Mouse (Mus musculus): Measurements from ENCODE around the gene Anxa6. TPM values are rescaled to one million over a fixed set of nuclear protein-coding genes. Genes with fewer than 3 reads are reported as not detected.
A peak's percentile ranks its signal among the peaks of the same experiment; 100 is the strongest.

Anxa6 gene
- polyA plus RNA-seq, 1 experiment from 2014 or later = 266 TPM

- Histone ChIP-seq H3K27ac (ENCODE audit: low read length) (peak overlapping the region; percentile 33; the same call in 1 of the 2 replicates), H3K4me1 (ENCODE audit: insufficient read depth, low read length) (peaks cover 9% of the 10 kb centered on the region), H3K4me2 (replicated peaks; ENCODE audit: low read depth, low read length) (no peak overlapping the region), H3K4me3 (ENCODE audit: low read length) (no peak overlapping the region), H3K9me3 (ENCODE audit: low read length) (no peaks in the 10 kb centered on the region), H3K27me3 (ENCODE audit: insufficient read depth, low read length) (no peaks in the 10 kb centered on the region), H3K36me3 (ENCODE audit: insufficient read depth, low read length) (peaks cover under 1% of the 10 kb centered on the region; the same call in 1 of the 2 replicates), H3K9ac (replicated peaks; ENCODE audit: low read length) (peak overlapping the region; percentile 19; the same call in 1 of the 2 replicates)
- ATAC-seq (ENCODE audit: low FRiP score, low TSS enrichment) = peak; percentile 77; the same call in 1 of the 2 replicates
- 50% methylated on average over 8 of the region's 8 CpGs for WGBS
Measured at GRCm38 (mm10) chr11:54973481-54974212, 59.6 kb downstream of the Anxa6 start.

GRCm38 (mm10) chr11:54972789-54973188, 60.5 kb downstream of the Anxa6 start:
- no peak for ATAC-seq (ENCODE audit: low FRiP score, low TSS enrichment)
- H3K4me1 ChIP-seq (ENCODE audit: insufficient read depth, low read length) = peaks cover 9% of the 10 kb centered on the region
- H3K9me3 ChIP-seq (ENCODE audit: low read length) = no peaks in the 10 kb centered on the region
- no peaks in the 10 kb centered on the region for H3K27me3 ChIP-seq (ENCODE audit: insufficient read depth, low read length)
- H3K36me3 ChIP-seq (ENCODE audit: insufficient read depth, low read length) = no peaks in the 10 kb centered on the region
- no peak overlapping the region for H3K4me2 ChIP-seq (replicated peaks; ENCODE audit: low read depth, low read length)
- H3K4me3 ChIP-seq (ENCODE audit: low read length) = no peak overlapping the region
- no peak overlapping the region for H3K27ac ChIP-seq (ENCODE audit: low read length)
- WGBS = 61% methylated on average over 5 of the region's 6 CpGs
- no peak overlapping the region for H3K9ac ChIP-seq (replicated peaks; ENCODE audit: low read length)

GRCm38 (mm10) chr11:54972049-54972723, 61.1 kb downstream of the Anxa6 start:
- no peak overlapping the region for H3K4me3 ChIP-seq (ENCODE audit: low read length)
- no peak overlapping the region for H3K27ac ChIP-seq (ENCODE audit: low read length)
- H3K9ac ChIP-seq (replicated peaks; ENCODE audit: low read length) = no peak overlapping the region
- ATAC-seq (ENCODE audit: low FRiP score, low TSS enrichment) = no peak
- H3K4me2 ChIP-seq (replicated peaks; ENCODE audit: low read depth, low read length) = no peak overlapping the region
- WGBS = 31% methylated on average over 4 of the region's 4 CpGs
- H3K36me3 ChIP-seq (ENCODE audit: insufficient read depth, low read length) = no peaks in the 10 kb centered on the region
- H3K27me3 ChIP-seq (ENCODE audit: insufficient read depth, low read length) = no peaks in the 10 kb centered on the region
- no peaks in the 10 kb centered on the region for H3K9me3 ChIP-seq (ENCODE audit: low read length)
- H3K4me1 ChIP-seq (ENCODE audit: insufficient read depth, low read length) = peaks cover 9% of the 10 kb centered on the region

- Histone ChIP-seq H3K36me3 (ENCODE audit: insufficient read depth, low read length) (no peaks in the 10 kb centered on the region), H3K4me1 (ENCODE audit: insufficient read depth, low read length) (peaks cover 9% of the 10 kb centered on the region), H3K27me3 (ENCODE audit: insufficient read depth, low read length) (no peaks in the 10 kb centered on the region), H3K27ac (ENCODE audit: low read length) (no peak overlapping the region), H3K9me3 (ENCODE audit: low read length) (no peaks in the 10 kb centered on the region), H3K4me2 (replicated peaks; ENCODE audit: low read depth, low read length) (no peak overlapping the region), H3K4me3 (ENCODE audit: low read length) (no peak overlapping the region), H3K9ac (replicated peaks; ENCODE audit: low read length) (no peak overlapping the region)
- ATAC-seq (ENCODE audit: low FRiP score, low TSS enrichment) = no peak
- 71% methylated on average over 8 of the region's 8 CpGs for WGBS
Measured at GRCm38 (mm10) chr11:54971365-54972048, 61.7 kb downstream of the Anxa6 start.

GRCm38 (mm10) chr11:54965234-54965633, 68.0 kb downstream of the Anxa6 start:
- H3K4me1 ChIP-seq (ENCODE audit: insufficient read depth, low read length) = 0 out of 2 replicates have a peak, but pooled peaks cover 10% of the 10 kb centered on the region
- ATAC-seq (ENCODE audit: low FRiP score, low TSS enrichment) = no peak
- no peak overlapping the region for H3K4me3 ChIP-seq (ENCODE audit: low read length)
- no peaks in the 10 kb centered on the region for H3K36me3 ChIP-seq (ENCODE audit: insufficient read depth, low read length)
- H3K4me2 ChIP-seq (replicated peaks; ENCODE audit: low read depth, low read length) = no peak overlapping the region
- H3K27me3 ChIP-seq (ENCODE audit: insufficient read depth, low read length) = no peaks in the 10 kb centered on the region
- H3K27ac ChIP-seq (ENCODE audit: low read length) = no peak overlapping the region
- no peaks in the 10 kb centered on the region for H3K9me3 ChIP-seq (ENCODE audit: low read length)
- no peak overlapping the region for H3K9ac ChIP-seq (replicated peaks; ENCODE audit: low read length)
- 76% methylated on average over 6 of the region's 6 CpGs for WGBS

- no peak within 1 kb of the TSS for H3K9ac ChIP-seq (replicated peaks; ENCODE audit: low read length)
Measured at GRCm38 (mm10) chr11:54962810-54963209, 70.4 kb downstream of the Anxa6 start, which contains the start of gene Tnip1. TSS of gene Tnip1 (minus strand) at chr11:54962917.

GRCm38 (mm10) chr11:54961921-54962320, 71.3 kb downstream of the Anxa6 start:
- H3K27ac ChIP-seq (ENCODE audit: low read length) = no peak overlapping the region
- H3K9ac ChIP-seq (replicated peaks; ENCODE audit: low read length) = no peak overlapping the region
- no peaks in the 10 kb centered on the region for H3K36me3 ChIP-seq (ENCODE audit: insufficient read depth, low read length)
- no peak overlapping the region for H3K4me3 ChIP-seq (ENCODE audit: low read length)
- H3K27me3 ChIP-seq (ENCODE audit: insufficient read depth, low read length) = no peaks in the 10 kb centered on the region
- no peaks in the 10 kb centered on the region for H3K9me3 ChIP-seq (ENCODE audit: low read length)
- ATAC-seq (ENCODE audit: low FRiP score, low TSS enrichment) = no peak
- 0 out of 2 replicates have a peak, but pooled peaks cover 10% of the 10 kb centered on the region for H3K4me1 ChIP-seq (ENCODE audit: insufficient read depth, low read length)
- H3K4me2 ChIP-seq (replicated peaks; ENCODE audit: low read depth, low read length) = peak overlapping the region; percentile 37; the same call in 1 of the 2 replicates
- WGBS = 66% methylated on average over 3 of the region's 3 CpGs

More at GRCm38 (mm10) chr11:54962810-54963209, 70.4 kb downstream of the Anxa6 start, which contains the start of gene Tnip1:
- Histone ChIP-seq H3K4me1 (ENCODE audit: insufficient read depth, low read length) (0 out of 2 replicates have a peak, but pooled peaks cover 10% of the 10 kb centered on the region), H3K27me3 (ENCODE audit: insufficient read depth, low read length) (no peaks in the 10 kb centered on the region), H3K4me2 (replicated peaks; ENCODE audit: low read depth, low read length) (peak within 1 kb of the TSS; percentile 37), H3K9me3 (ENCODE audit: low read length) (no peaks in the 10 kb centered on the region), H3K27ac (ENCODE audit: low read length) (no peak within 1 kb of the TSS), H3K4me3 (ENCODE audit: low read length) (0 out of 2 replicates have a peak within 1 kb of the TSS, but pooled peaks have one; percentile 4), H3K36me3 (ENCODE audit: insufficient read depth, low read length) (no peaks in the 10 kb centered on the region)
- no peak for ATAC-seq (ENCODE audit: low FRiP score, low TSS enrichment)
- WGBS = 29% methylated on average over 6 of the region's 6 CpGs

- Histone ChIP-seq H3K4me2 (replicated peaks; ENCODE audit: low read depth, low read length) (no peak overlapping the region), H3K4me1 (ENCODE audit: insufficient read depth, low read length) (0 out of 2 replicates have a peak, but pooled peaks cover 10% of the 10 kb centered on the region), H3K27me3 (ENCODE audit: insufficient read depth, low read length) (no peaks in the 10 kb centered on the region), H3K9ac (replicated peaks; ENCODE audit: low read length) (no peak overlapping the region), H3K4me3 (ENCODE audit: low read length) (no peak overlapping the region), H3K27ac (ENCODE audit: low read length) (no peak overlapping the region), H3K36me3 (ENCODE audit: insufficient read depth, low read length) (no peaks in the 10 kb centered on the region), H3K9me3 (ENCODE audit: low read length) (no peaks in the 10 kb centered on the region)
- WGBS = 69% methylated on average over 6 of the region's 6 CpGs
- ATAC-seq (ENCODE audit: low FRiP score, low TSS enrichment) = no peak
Measured at GRCm38 (mm10) chr11:54961164-54961850, 71.9 kb downstream of the Anxa6 start.

- no peak overlapping the region for H3K4me2 ChIP-seq (replicated peaks; ENCODE audit: low read depth, low read length)
- 0 out of 2 replicates have a peak, but pooled peaks cover 10% of the 10 kb centered on the region for H3K4me1 ChIP-seq (ENCODE audit: insufficient read depth, low read length)
- H3K4me3 ChIP-seq (ENCODE audit: low read length) = no peak overlapping the region
- no peaks in the 10 kb centered on the region for H3K9me3 ChIP-seq (ENCODE audit: low read length)
- H3K9ac ChIP-seq (replicated peaks; ENCODE audit: low read length) = no peak overlapping the region
- H3K27ac ChIP-seq (ENCODE audit: low read length) = no peak overlapping the region
- no peaks in the 10 kb centered on the region for H3K27me3 ChIP-seq (ENCODE audit: insufficient read depth, low read length)
- no peak for ATAC-seq (ENCODE audit: low FRiP score, low TSS enrichment)
- 83% methylated on average over 6 of the region's 6 CpGs for WGBS
- H3K36me3 ChIP-seq (ENCODE audit: insufficient read depth, low read length) = no peaks in the 10 kb centered on the region
Measured at GRCm38 (mm10) chr11:54960251-54960650, 73.0 kb downstream of the Anxa6 start.

Measured in kidney, embryonic 16.5 days (tissue).